Mouse (Mus musculus) bone marrow, adult 2 months (tissue): ENCODE data around the gene Aox2. TPM values are rescaled to one million over a fixed set of nuclear protein-coding genes. Genes with fewer than 3 reads are reported as not detected.

ENCODE experiments used
- H3K27ac ChIP-seq: fragments of 200-500 bp; 2 replicates; pipeline ENCODE4 v1.5.1; 2012; ENCODE audit warnings: low read depth, mild to moderate bottlenecking, control low read depth, inconsistent platforms, low read length; ENCODE audit not compliant: control insufficient read depth, poor library complexity, insufficient read depth
- H3K4me1 ChIP-seq: fragments of 200-500 bp; 2 replicates; pipeline ENCODE4 v1.6.1; 2011; ENCODE audit warnings: low read length; ENCODE audit not compliant: control insufficient read depth, insufficient read depth
- H3K4me3 ChIP-seq: fragments of 200-500 bp; replicated peaks from 2 replicates; pipeline ENCODE3; 2011; ENCODE audit warnings: mild to moderate bottlenecking, low read depth, low read length, control low read depth; ENCODE audit not compliant: control insufficient read depth
- CTCF ChIP-seq: fragments of 200-500 bp; IDR thresholded peaks from 2 replicates; pipeline ENCODE4 v1.5.1; 2011; ENCODE audit warnings: low read length, control low read depth; ENCODE audit not compliant: control insufficient read depth, insufficient read depth
- POLR2A ChIP-seq: fragments of 200-500 bp; IDR thresholded peaks from 2 replicates; pipeline ENCODE4 v1.6.1; 2011; ENCODE audit warnings: low read depth, mild to moderate bottlenecking, control low read depth, low read length, borderline replicate concordance; ENCODE audit not compliant: control insufficient read depth
- WGBS: fragments of 180-500 bp; shearing (Covaris S2); methylation state at CpG from one replicate; pipeline ENCODE4 v1.1.7; 2018; 5-methylcytosine and 5-hydroxymethylcytosine counted together
- polyA plus RNA-seq: library from polyadenylated mRNA; stranded (reverse); fragments of >200 nt; gene quantifications from 2 replicates; pipeline ENCODE4 v1.2.4, GENCODE M21; 2011; ENCODE audit warnings: low replicate concordance; ENCODE audit not compliant: missing spikeins, insufficient read depth, insufficient read length

The Aox2 gene
- polyA plus RNA-seq, 1 experiment = not detected

DNA sequence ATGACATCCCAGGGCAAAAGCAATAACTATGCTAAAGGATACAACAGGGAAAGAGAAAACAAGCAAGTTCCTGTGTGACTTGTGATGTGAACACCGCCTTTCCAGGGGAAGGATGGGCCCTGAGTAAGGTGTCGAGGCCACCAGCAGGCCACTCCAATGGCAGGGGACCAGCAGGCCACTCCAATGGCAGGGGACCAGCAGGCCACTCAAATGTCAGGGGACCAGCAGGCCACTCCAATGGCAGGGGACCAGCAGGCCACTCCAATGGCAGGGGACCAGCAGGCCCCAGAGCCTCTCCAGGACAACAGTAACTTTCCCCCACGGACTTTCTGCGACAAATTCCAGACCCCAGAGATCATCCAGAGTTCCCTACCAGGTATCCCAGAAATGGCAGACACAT lies 2.3 kb downstream of the Aox2 start:
- Histone ChIP-seq H3K27ac (no peak overlapping the region), H3K4me1 (no peaks in the 10 kb centered on the region), H3K4me3 (no peak overlapping the region)
- TF ChIP-seq CTCF = no peak
- no peak for TF ChIP-seq POLR2A
- WGBS = 73% methylated on average over 4 of the region's 4 CpGs

DNA sequence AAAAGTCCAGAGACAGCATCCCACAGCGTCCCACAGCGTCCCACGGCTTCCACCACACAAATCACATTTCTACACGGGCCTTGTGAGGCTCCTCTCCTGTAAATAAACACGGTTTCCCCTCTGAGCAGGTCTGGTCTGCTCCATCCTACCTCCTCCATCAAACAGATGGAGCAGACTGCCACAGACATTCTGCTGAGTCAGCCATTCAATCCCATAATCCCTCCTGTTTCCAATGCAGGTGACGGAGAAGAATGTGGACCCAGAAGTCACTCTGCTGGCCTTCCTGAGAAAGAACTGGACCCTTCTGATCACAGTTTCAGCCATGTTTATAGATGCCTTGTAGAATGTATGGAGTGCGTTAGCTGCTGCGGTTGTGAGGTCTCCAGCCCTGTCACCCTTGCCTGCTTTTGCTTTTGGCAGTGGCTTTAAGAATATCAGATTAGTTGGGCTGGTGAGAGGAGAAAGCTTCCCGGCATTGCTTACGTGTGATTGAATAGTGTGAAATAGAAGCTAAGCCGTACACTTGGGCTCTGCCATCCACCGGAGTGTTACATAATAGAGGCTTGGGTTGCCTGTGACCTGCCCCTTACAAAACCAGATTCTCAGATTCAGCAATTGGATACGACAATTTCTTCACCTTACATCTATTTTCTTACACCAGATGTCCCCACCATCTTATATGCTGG lies 3.0 kb downstream of the Aox2 start:
- TF ChIP-seq CTCF (no peak), POLR2A (no peak)
- 59% methylated on average over 13 of the region's 13 CpGs for WGBS
- Histone ChIP-seq H3K27ac (no peak overlapping the region), H3K4me3 (no peak overlapping the region), H3K4me1 (no peaks in the 10 kb centered on the region)

DNA sequence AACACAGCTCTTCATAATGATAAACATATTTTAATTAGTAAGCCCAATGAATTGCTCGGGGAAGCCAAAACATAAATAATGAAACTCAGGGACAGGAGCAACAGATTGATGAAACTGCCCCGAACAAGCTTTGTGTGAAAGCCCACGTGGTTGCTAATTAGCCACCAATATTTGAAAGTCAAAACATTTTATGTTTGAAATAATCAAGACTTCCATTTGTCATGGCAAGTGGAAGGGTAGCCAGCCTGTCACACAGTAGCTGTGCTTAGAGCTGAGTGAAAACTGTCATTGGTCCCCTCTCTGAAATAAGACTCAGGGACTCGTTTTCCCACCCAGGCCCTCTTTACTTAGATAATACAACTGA lies 3.5 kb downstream of the Aox2 start:
- Histone ChIP-seq H3K27ac (no peak overlapping the region), H3K4me3 (no peak overlapping the region), H3K4me1 (no peaks in the 10 kb centered on the region)
- TF ChIP-seq POLR2A (no peak), CTCF (no peak)
- WGBS = 74% methylated on average over 4 of the region's 4 CpGs

DNA sequence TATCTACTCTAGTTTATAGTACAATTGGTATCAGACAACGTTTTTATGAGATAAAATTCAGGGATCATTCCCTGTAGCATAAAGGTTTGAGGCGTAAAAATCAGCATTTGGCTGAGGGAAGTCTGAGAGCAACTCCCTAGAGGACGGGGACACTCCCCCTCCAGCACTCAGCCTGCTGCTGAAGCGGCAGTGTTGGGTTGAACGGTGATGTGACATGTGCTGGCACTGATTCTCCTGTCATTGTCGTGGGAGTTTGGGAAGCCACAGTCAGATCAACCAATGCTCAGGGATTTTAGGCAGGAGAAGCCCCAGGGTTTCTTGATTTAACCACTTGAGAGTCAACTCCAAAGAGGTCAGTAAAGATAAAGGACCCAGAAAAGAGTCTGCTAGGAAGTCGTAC lies 6.4 kb downstream of the Aox2 start:
- Histone ChIP-seq H3K4me1 (no peaks in the 10 kb centered on the region), H3K4me3 (no peak overlapping the region), H3K27ac (no peak overlapping the region)
- 71% methylated on average over 7 of the region's 7 CpGs for WGBS
- TF ChIP-seq POLR2A (no peak), CTCF (no peak)

DNA sequence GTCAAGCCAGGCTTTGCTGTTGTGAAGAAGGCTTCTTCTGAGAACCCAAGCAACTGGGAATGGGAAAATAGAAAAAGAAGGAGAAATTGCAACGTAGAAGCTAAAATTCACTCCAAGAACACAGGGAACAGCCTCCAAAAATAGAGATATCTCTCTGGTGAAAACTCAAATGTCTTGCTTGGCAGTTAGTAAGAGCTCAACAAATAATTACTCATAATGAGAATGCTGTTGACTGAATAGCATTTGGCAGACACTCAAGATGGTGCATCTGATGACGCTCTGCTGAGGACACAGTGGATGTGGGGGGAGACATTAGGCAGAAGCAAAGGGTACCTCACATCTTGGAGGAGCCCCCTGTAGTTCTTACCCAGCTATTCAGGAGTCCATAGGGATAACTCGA lies 10.0 kb downstream of the Aox2 start:
- Histone ChIP-seq H3K4me3 (no peak overlapping the region), H3K27ac (no peak overlapping the region), H3K4me1 (no peaks in the 10 kb centered on the region)
- 77% methylated on average over 3 of the region's 3 CpGs for WGBS
- TF ChIP-seq POLR2A (no peak), CTCF (no peak)

DNA sequence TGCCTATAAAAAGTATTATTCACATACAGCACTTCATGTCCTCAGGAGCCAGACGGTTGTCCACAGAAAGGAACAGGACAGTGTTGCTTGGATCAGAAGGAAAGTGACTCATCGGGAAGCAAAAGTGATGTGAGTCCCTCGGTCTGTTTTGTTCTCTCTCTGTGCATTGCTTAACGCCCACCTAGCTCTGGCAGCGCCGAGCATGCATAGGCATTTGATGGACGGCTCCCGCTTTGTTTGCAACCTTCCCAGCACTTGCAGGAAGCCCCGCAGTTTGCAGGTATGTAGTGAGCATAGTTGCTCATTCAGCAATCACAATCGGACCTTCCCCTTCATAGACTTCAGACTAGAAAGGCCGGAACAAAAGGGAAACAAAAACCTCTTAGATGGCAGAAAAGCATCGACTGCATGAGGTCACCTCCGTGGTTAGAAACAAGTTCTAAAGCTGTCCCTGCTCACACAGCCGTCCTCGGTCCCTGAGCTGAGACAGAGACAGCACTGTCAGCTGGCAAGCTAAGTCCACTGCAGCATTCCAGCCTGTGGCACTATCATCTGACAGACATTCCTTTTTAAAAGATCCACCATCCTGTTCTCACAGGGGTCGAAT lies 11.8 kb downstream of the Aox2 start:
- no peak overlapping the region for H3K27ac ChIP-seq
- no peaks in the 10 kb centered on the region for H3K4me1 ChIP-seq
- 42% methylated on average over 16 of the region's 16 CpGs for WGBS
- no peak for TF ChIP-seq POLR2A
- TF ChIP-seq CTCF = no peak
- no peak overlapping the region for H3K4me3 ChIP-seq

DNA sequence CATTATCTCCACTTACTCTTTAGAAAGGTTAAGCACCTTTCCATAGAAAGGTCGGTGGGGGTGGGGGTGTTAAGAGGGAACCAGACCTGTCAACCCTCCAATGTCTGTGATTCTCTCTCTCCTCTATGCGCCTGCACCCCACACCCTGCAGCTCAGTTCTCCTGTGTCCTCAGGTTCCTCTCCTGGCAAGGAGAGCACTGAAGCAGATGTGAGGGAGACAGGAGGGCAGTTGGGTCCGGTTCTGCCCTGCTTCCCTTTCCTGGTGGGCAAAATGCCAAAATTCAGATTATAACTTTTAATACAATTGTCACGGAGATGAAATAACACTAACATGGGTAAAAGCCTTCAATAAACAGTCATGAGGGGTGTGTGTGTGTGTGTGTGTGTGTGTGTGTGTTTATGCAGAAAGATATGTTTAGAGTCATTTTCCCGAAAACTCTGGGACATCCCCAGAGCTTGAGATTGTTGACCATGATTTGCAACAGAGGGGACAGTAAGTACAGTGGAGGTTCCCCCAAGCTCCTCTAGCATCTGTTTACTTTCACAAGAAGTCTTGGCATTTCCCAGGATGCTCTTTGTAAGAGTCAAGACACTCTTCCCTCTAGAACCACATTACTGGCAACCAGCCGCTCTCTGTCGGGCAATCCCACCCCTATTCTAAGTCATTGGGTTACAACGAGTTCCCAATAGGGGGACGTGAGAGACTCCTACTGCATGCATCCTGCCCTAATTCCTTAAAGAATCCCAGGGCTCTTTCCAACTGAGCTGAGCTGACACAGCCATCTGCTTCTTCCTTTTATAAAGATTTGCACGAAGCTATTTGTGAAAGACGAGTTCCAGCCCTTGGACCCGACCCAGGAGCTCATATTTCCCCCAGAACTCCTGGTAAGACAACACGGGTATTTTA lies 13.5 kb downstream of the Aox2 start:
- 35% methylated on average over 13 of the region's 13 CpGs for WGBS
- TF ChIP-seq CTCF (no peak), POLR2A (no peak)
- Histone ChIP-seq H3K27ac (no peak overlapping the region), H3K4me1 (no peaks in the 10 kb centered on the region), H3K4me3 (no peak overlapping the region)

DNA sequence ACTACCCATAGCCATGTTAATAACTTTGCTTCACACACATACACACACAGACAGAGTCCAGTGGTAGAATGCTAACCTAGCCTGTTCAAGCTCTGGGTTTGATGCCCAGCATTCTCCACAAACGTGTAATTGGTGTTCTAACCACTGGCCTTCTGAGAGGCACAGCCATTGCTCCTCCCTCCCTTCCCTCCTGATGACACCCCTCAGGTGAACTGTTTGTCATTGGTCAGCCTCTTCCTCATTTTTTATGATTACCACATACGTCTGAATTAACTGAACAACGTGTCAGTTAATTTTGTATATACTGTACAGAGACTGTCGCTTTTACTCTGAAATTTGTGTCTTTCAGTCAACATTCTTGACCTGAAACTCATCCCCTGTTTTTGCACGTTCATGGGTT lies 16.6 kb downstream of the Aox2 start:
- H3K4me3 ChIP-seq = no peak overlapping the region
- TF ChIP-seq POLR2A = no peak
- no peak for TF ChIP-seq CTCF
- 36% methylated on average over 5 of the region's 5 CpGs for WGBS
- H3K27ac ChIP-seq = no peak overlapping the region
- H3K4me1 ChIP-seq = no peaks in the 10 kb centered on the region
